Mouse (Mus musculus): ENCODE data around the gene Zcchc2. TPM values are rescaled to one million over a fixed set of nuclear protein-coding genes. Genes with fewer than 3 reads are reported as not detected.

The Zcchc2 gene
- total RNA-seq, 2 experiments from 2014 or later, result 8.8 to 9.1 TPM

GRCm38 (mm10) chr1:106069867-106070543 lies 79.8 kb downstream of the Zcchc2 start:
- intact Hi-C loops (cut with DNase I), result loop anchor here (5.0 to 10.0 kb wide), 3 partner anchors 302 to 725 kb away; partner anchors contain the start of gene Vps4b

GRCm38 (mm10) chr1:106070814-106071213 lies 80.6 kb downstream of the Zcchc2 start:
- intact Hi-C loops (cut with DNase I), result loop anchor here (1.0 to 10.0 kb wide), 5 partner anchors 100 to 724 kb away; partner anchors contain the start of genes Phlpp1 and Vps4b
- no peak for DNase-seq

More at GRCm38 (mm10) chr1:106069867-106070543, 79.8 kb downstream of the Zcchc2 start:
- DNase-seq, result no peak

GRCm38 (mm10) chr1:106071237-106072070 lies 81.2 kb downstream of the Zcchc2 start:
- intact Hi-C loops (cut with DNase I), result loop anchor here (1.0 to 10.0 kb wide), 5 partner anchors 100 to 723 kb away; partner anchors contain the start of genes Phlpp1 and Vps4b
- DNase-seq, result peak; percentile 84 to 92

- intact Hi-C loops (cut with DNase I), result loop anchor here (5.0 to 10.0 kb wide), 3 partner anchors 300 to 723 kb away; partner anchors contain the start of gene Vps4b
- DNase-seq, result no peak
Measured at GRCm38 (mm10) chr1:106072071-106072440, 81.8 kb downstream of the Zcchc2 start.

- DNase-seq, result no peak
- intact Hi-C loops (cut with DNase I), result loop anchor here (5.0 to 10.0 kb wide), 3 partner anchors 299 to 722 kb away; partner anchors contain the start of gene Vps4b
Measured at GRCm38 (mm10) chr1:106073166-106073565, 83.0 kb downstream of the Zcchc2 start.

GRCm38 (mm10) chr1:106074141-106074540 lies 83.9 kb downstream of the Zcchc2 start:
- DNase-seq, result no peak
- intact Hi-C loops (cut with DNase I), result loop anchor here (5.0 to 10.0 kb wide), 3 partner anchors 298 to 721 kb away; partner anchors contain the start of gene Vps4b

GRCm38 (mm10) chr1:106074656-106075055 lies 84.5 kb downstream of the Zcchc2 start:
- no peak for DNase-seq
- intact Hi-C loops (cut with DNase I), result loop anchor here (5.0 to 10.0 kb wide), 3 partner anchors 298 to 720 kb away; partner anchors contain the start of gene Vps4b

GRCm38 (mm10) chr1:106076641-106077040 lies 86.4 kb downstream of the Zcchc2 start:
- intact Hi-C loops (cut with DNase I), result loop anchor here (10.0 kb wide), 2 partner anchors 648 to 718 kb away; partner anchors contain the start of gene Vps4b
- no peak for DNase-seq

GRCm38 (mm10) chr1:106077166-106077565 lies 87.0 kb downstream of the Zcchc2 start:
- no peak for DNase-seq
- intact Hi-C loops (cut with DNase I), result loop anchor here (10.0 kb wide), 2 partner anchors 648 to 718 kb away; partner anchors contain the start of gene Vps4b

Other genes starting within 250 kb of the Zcchc2 start
- 1 to 10 TPM; 1.9 to 2.1 TPM for gene Tnfrsf11a, start 209.7 kb upstream of the Zcchc2 start, total RNA-seq (2021)
- gene Phlpp1, start 181.3 kb downstream of the Zcchc2 start, total RNA-seq (2021), result 10 to 100 TPM; 22.4 to 23.5 TPM